ENCODE assay signal across 3 mouse cellular contexts in the genomic region with DNA sequence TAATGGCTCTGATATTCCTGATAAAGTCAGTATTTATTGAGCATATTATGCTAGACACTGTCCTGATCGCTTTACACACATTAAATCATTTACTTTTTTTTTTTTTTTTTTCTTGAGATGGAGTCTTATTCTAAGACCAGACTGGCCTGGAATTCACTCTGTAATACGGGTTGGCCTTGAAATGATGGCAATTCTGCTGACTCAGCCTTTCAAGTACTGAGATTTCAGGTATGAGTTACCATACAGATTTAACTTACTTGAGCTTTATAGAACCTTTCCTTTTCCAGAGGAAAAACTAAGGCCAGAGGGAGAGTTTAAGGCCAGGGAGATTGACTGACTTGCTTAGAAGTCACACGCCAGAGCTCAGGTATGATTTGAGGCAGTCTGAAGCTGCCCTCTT.
A peak's percentile ranks its signal among the peaks of the same experiment; 100 is the strongest.
TF ChIP-seq lines count a peak whose summit lies in the region.

No protein-coding gene starts in this region.

TF ChIP-seq in CH12.LX, 34 proteins besides CTCF, POLR2A, EP300 and RAD21 (continued from another document):
- peak; percentile 95 for TF ChIP-seq MAFK (IDR thresholded peaks at IDR 0.05; ENCODE audit: insufficient replicate concordance, low read length)
- TF ChIP-seq TCF12 (IDR thresholded peaks at IDR 0.05; ENCODE audit: low read depth, low read length): no peak
- no peak for TF ChIP-seq POLR2AphosphoS2 (IDR thresholded peaks at IDR 0.05; ENCODE audit: low read depth, low read length)

TF ChIP-seq in ES-E14, 5 proteins besides CTCF, POLR2A, EP300 and RAD21:
- TF ChIP-seq HCFC1 (IDR thresholded peaks at IDR 0.05; ENCODE audit: borderline replicate concordance, insufficient read depth, low read length) (no peak), MAFK (IDR thresholded peaks at IDR 0.05; ENCODE audit: insufficient read depth, low read depth, low read length) (peak; percentile 92), ZC3H11A (IDR thresholded peaks at IDR 0.05; ENCODE audit: borderline replicate concordance, low read depth, low read length) (no peak), ZNF384 (IDR thresholded peaks at IDR 0.05; ENCODE audit: low read depth, low read length) (no peak)
TF ChIP-seq in ES-E14: peak in this region for 1.

TF ChIP-seq in MEL, 35 proteins besides CTCF, POLR2A, EP300 and RAD21 (continued from another document):
- no peak for TF ChIP-seq MEF2A (IDR thresholded peaks at IDR 0.05; ENCODE audit: extremely low read depth, insufficient replicate concordance, low read depth, low read length, poor library complexity, severe bottlenecking)
